Mouse (Mus musculus) splenic B cell, adult 2 months (primary cell): ENCODE results near the gene Gnb1l.
A peak's percentile ranks its signal among the peaks of the same experiment; 100 is the strongest.

ENCODE experiments used
- DNase-seq: peaks from one replicate; pipeline ENCODE4 v3.0.0-alpha.2; 2011; ENCODE audit warnings: low read depth, low spot score
- H3K27me3 ChIP-seq: 2 replicates; pipeline ENCODE4 v1.6.1; 2012; ENCODE audit warnings: mild to moderate bottlenecking, low read length, moderate library complexity, mixed read lengths; ENCODE audit not compliant: control insufficient read depth, poor library complexity, insufficient read depth, severe bottlenecking
- H3K36me3 ChIP-seq: 2 replicates; pipeline ENCODE4 v1.6.1; 2012; ENCODE audit warnings: mild to moderate bottlenecking, low read length, moderate library complexity, mixed read lengths; ENCODE audit not compliant: control insufficient read depth, poor library complexity, insufficient read depth, severe bottlenecking

The Gnb1l gene

GRCm38 (mm10) chr16:18498558-18498990, at the start of gene Gnb1l, which contains the start of gene Rtl10:
Gnb1l (plus strand) TSS chr16:18498713.
Rtl10 (plus strand) TSS chr16:18498901.
- Histone ChIP-seq H3K27me3 (no peaks in the 10 kb centered on the region), H3K36me3 (no peaks in the 10 kb centered on the region)
- DNase-seq: peak; percentile 95

- H3K27me3 ChIP-seq: no peaks in the 10 kb centered on the region
- no peaks in the 10 kb centered on the region; the same call in 1 of the 2 replicates for H3K36me3 ChIP-seq
- no peak for DNase-seq
Observed at GRCm38 (mm10) chr16:18449005-18449404, 49.5 kb upstream of the Gnb1l start.

GRCm38 (mm10) chr16:18451486-18452181, 46.9 kb upstream of the Gnb1l start:
- Histone ChIP-seq H3K27me3 (no peaks in the 10 kb centered on the region), H3K36me3 (no peaks in the 10 kb centered on the region; the same call in 1 of the 2 replicates)
- no peak for DNase-seq

- DNase-seq: no peak
- H3K36me3 ChIP-seq: no peaks in the 10 kb centered on the region; the same call in 1 of the 2 replicates
- H3K27me3 ChIP-seq: no peaks in the 10 kb centered on the region
Observed at GRCm38 (mm10) chr16:18452361-18452862, 46.1 kb upstream of the Gnb1l start.

GRCm38 (mm10) chr16:18453846-18454245, 44.7 kb upstream of the Gnb1l start:
- Histone ChIP-seq H3K27me3 (no peaks in the 10 kb centered on the region), H3K36me3 (peaks cover 2% of the 10 kb centered on the region; the same call in 1 of the 2 replicates)
- no peak for DNase-seq

- no peak for DNase-seq
- no peaks in the 10 kb centered on the region for H3K27me3 ChIP-seq
- peaks cover 2% of the 10 kb centered on the region; the same call in 1 of the 2 replicates for H3K36me3 ChIP-seq
Observed at GRCm38 (mm10) chr16:18455407-18455806, 43.1 kb upstream of the Gnb1l start.

GRCm38 (mm10) chr16:18458661-18459060, 39.9 kb upstream of the Gnb1l start:
- H3K36me3 ChIP-seq: peaks cover 2% of the 10 kb centered on the region; the same call in 1 of the 2 replicates
- no peak for DNase-seq
- H3K27me3 ChIP-seq: no peaks in the 10 kb centered on the region

- DNase-seq: no peak
Observed at GRCm38 (mm10) chr16:18459335-18459954, 39.1 kb upstream of the Gnb1l start.

GRCm38 (mm10) chr16:18459955-18460370, 38.5 kb upstream of the Gnb1l start:
- Histone ChIP-seq H3K36me3 (peaks cover 2% of the 10 kb centered on the region; the same call in 1 of the 2 replicates), H3K27me3 (no peaks in the 10 kb centered on the region)
- DNase-seq: peak; percentile 35

More at GRCm38 (mm10) chr16:18459335-18459954, 39.1 kb upstream of the Gnb1l start:
- no peaks in the 10 kb centered on the region for H3K27me3 ChIP-seq
- peaks cover 2% of the 10 kb centered on the region; the same call in 1 of the 2 replicates for H3K36me3 ChIP-seq

GRCm38 (mm10) chr16:18460826-18461225, 37.7 kb upstream of the Gnb1l start:
- no peak for DNase-seq
- Histone ChIP-seq H3K36me3 (peaks cover 2% of the 10 kb centered on the region; the same call in 1 of the 2 replicates), H3K27me3 (no peaks in the 10 kb centered on the region)

GRCm38 (mm10) chr16:18462031-18462430, 36.5 kb upstream of the Gnb1l start:
- Histone ChIP-seq H3K27me3 (no peaks in the 10 kb centered on the region), H3K36me3 (peaks cover 2% of the 10 kb centered on the region; the same call in 1 of the 2 replicates)
- DNase-seq: no peak

GRCm38 (mm10) chr16:18462598-18462997, 35.9 kb upstream of the Gnb1l start:
- peaks cover under 1% of the 10 kb centered on the region; the same call in 1 of the 2 replicates for H3K36me3 ChIP-seq
- DNase-seq: no peak
- H3K27me3 ChIP-seq: no peaks in the 10 kb centered on the region

GRCm38 (mm10) chr16:18464271-18464670, 34.2 kb upstream of the Gnb1l start:
- Histone ChIP-seq H3K36me3 (no peaks in the 10 kb centered on the region), H3K27me3 (no peaks in the 10 kb centered on the region)
- DNase-seq: no peak

- DNase-seq: no peak
- Histone ChIP-seq H3K27me3 (no peaks in the 10 kb centered on the region), H3K36me3 (no peaks in the 10 kb centered on the region; the same call in 1 of the 2 replicates)
Observed at GRCm38 (mm10) chr16:18470829-18471228, 27.7 kb upstream of the Gnb1l start.
